Mouse (Mus musculus): ENCODE data around the gene Rxylt1. TPM values are rescaled to one million over a fixed set of nuclear protein-coding genes. Genes with fewer than 3 reads are reported as not detected.

Gene Rxylt1
- polyA plus RNA-seq, 1 experiment from 2014 or later = 35.2 TPM

- Histone ChIP-seq H3K27me3 (ENCODE audit: control insufficient read depth, insufficient read depth, low read length) (no peaks in the 10 kb centered on the region), H3K4me2 (no peak overlapping the region), H3K9me3 (ENCODE audit: control insufficient read depth, low read length) (no peaks in the 10 kb centered on the region), H3K27ac (ENCODE audit: low read depth, low read length) (no peak overlapping the region), H3K4me1 (ENCODE audit: control insufficient read depth, insufficient read depth, low read length) (no peaks in the 10 kb centered on the region), H3K4me3 (ENCODE audit: low read depth, low read length) (no peak overlapping the region), H3K36me3 (ENCODE audit: control insufficient read depth, insufficient read depth, low read length) (no peaks in the 10 kb centered on the region), H3K9ac (ENCODE audit: low read length) (no peak overlapping the region)
- 91% methylated on average over 5 of the region's 5 CpGs for WGBS
- no peak for DNase-seq (ENCODE audit: low spot score, missing footprints)
- ATAC-seq (ENCODE audit: low FRiP score) = no peak
Measured at GRCm38 (mm10) chr10:122102675-122103074, 5.5 kb upstream of the Rxylt1 start.

GRCm38 (mm10) chr10:122096462-122096979 is 650 bp downstream of the Rxylt1 start:
- H3K36me3 ChIP-seq (ENCODE audit: control insufficient read depth, insufficient read depth, low read length) = no peaks in the 10 kb centered on the region
- peak overlapping the region; percentile 83 for H3K4me2 ChIP-seq
- peak; percentile 77 for ATAC-seq (ENCODE audit: low FRiP score)
- H3K9me3 ChIP-seq (ENCODE audit: control insufficient read depth, low read length) = no peaks in the 10 kb centered on the region
- peak overlapping the region; percentile 82 for H3K9ac ChIP-seq (ENCODE audit: low read length)
- H3K4me3 ChIP-seq (ENCODE audit: low read depth, low read length) = peak overlapping the region; percentile 71
- no peaks in the 10 kb centered on the region for H3K27me3 ChIP-seq (ENCODE audit: control insufficient read depth, insufficient read depth, low read length)
- peak overlapping the region; percentile 74 for H3K27ac ChIP-seq (ENCODE audit: low read depth, low read length)
- WGBS = under 1% methylated on average over 42 of the region's 48 CpGs
- no peak for DNase-seq (ENCODE audit: low spot score, missing footprints)
- H3K4me1 ChIP-seq (ENCODE audit: control insufficient read depth, insufficient read depth, low read length) = peaks cover 3% of the 10 kb centered on the region; the same call in 1 of the 2 replicates

GRCm38 (mm10) chr10:122090472-122090871 is 6.7 kb downstream of the Rxylt1 start:
- Histone ChIP-seq H3K27ac (ENCODE audit: low read depth, low read length) (no peak overlapping the region), H3K9ac (ENCODE audit: low read length) (no peak overlapping the region), H3K4me1 (ENCODE audit: control insufficient read depth, insufficient read depth, low read length) (no peaks in the 10 kb centered on the region; the same call in 1 of the 2 replicates), H3K4me2 (no peak overlapping the region), H3K27me3 (ENCODE audit: control insufficient read depth, insufficient read depth, low read length) (no peaks in the 10 kb centered on the region), H3K4me3 (ENCODE audit: low read depth, low read length) (no peak overlapping the region), H3K9me3 (ENCODE audit: control insufficient read depth, low read length) (peaks cover 4% of the 10 kb centered on the region; the same call in 1 of the 2 replicates), H3K36me3 (ENCODE audit: control insufficient read depth, insufficient read depth, low read length) (peaks cover 10% of the 10 kb centered on the region)
- DNase-seq (ENCODE audit: low spot score, missing footprints) (no peak), ATAC-seq (ENCODE audit: low FRiP score) (no peak)
- 93% methylated on average over 1 of the region's 1 CpGs for WGBS

- no peak overlapping the region for H3K27ac ChIP-seq (ENCODE audit: low read depth, low read length)
- no peaks in the 10 kb centered on the region for H3K36me3 ChIP-seq (ENCODE audit: control insufficient read depth, insufficient read depth, low read length)
- WGBS = 88% methylated on average over 1 of the region's 1 CpGs
- DNase-seq (ENCODE audit: low spot score, missing footprints) = no peak
- no peaks in the 10 kb centered on the region for H3K27me3 ChIP-seq (ENCODE audit: control insufficient read depth, insufficient read depth, low read length)
- no peaks in the 10 kb centered on the region for H3K9me3 ChIP-seq (ENCODE audit: control insufficient read depth, low read length)
- H3K4me1 ChIP-seq (ENCODE audit: control insufficient read depth, insufficient read depth, low read length) = no peaks in the 10 kb centered on the region
- no peak overlapping the region for H3K9ac ChIP-seq (ENCODE audit: low read length)
- no peak overlapping the region for H3K4me2 ChIP-seq
- H3K4me3 ChIP-seq (ENCODE audit: low read depth, low read length) = no peak overlapping the region
- ATAC-seq (ENCODE audit: low FRiP score) = no peak
Measured at GRCm38 (mm10) chr10:122081352-122081751, 15.8 kb downstream of the Rxylt1 start.

GRCm38 (mm10) chr10:122069153-122069552 is 28.0 kb downstream of the Rxylt1 start:
- no peak for ATAC-seq (ENCODE audit: low FRiP score)
- Histone ChIP-seq H3K27me3 (ENCODE audit: control insufficient read depth, insufficient read depth, low read length) (no peaks in the 10 kb centered on the region), H3K4me2 (no peak overlapping the region), H3K4me3 (ENCODE audit: low read depth, low read length) (no peak overlapping the region), H3K9ac (ENCODE audit: low read length) (no peak overlapping the region), H3K4me1 (ENCODE audit: control insufficient read depth, insufficient read depth, low read length) (no peaks in the 10 kb centered on the region), H3K36me3 (ENCODE audit: control insufficient read depth, insufficient read depth, low read length) (no peaks in the 10 kb centered on the region), H3K27ac (ENCODE audit: low read depth, low read length) (no peak overlapping the region), H3K9me3 (ENCODE audit: control insufficient read depth, low read length) (no peaks in the 10 kb centered on the region)
- DNase-seq (ENCODE audit: low spot score, missing footprints) = no peak

- H3K4me3 ChIP-seq (ENCODE audit: low read depth, low read length) = no peak overlapping the region
- peak; percentile 54 for DNase-seq (ENCODE audit: low spot score, missing footprints)
- no peaks in the 10 kb centered on the region for H3K4me1 ChIP-seq (ENCODE audit: control insufficient read depth, insufficient read depth, low read length)
- no peak overlapping the region for H3K4me2 ChIP-seq
- H3K9ac ChIP-seq (ENCODE audit: low read length) = no peak overlapping the region
- no peak overlapping the region for H3K27ac ChIP-seq (ENCODE audit: low read depth, low read length)
- WGBS = 82% methylated on average over 6 of the region's 6 CpGs
- no peaks in the 10 kb centered on the region for H3K27me3 ChIP-seq (ENCODE audit: control insufficient read depth, insufficient read depth, low read length)
- no peaks in the 10 kb centered on the region for H3K9me3 ChIP-seq (ENCODE audit: control insufficient read depth, low read length)
- no peak for ATAC-seq (ENCODE audit: low FRiP score)
- no peaks in the 10 kb centered on the region for H3K36me3 ChIP-seq (ENCODE audit: control insufficient read depth, insufficient read depth, low read length)
Measured at GRCm38 (mm10) chr10:122055826-122056225, 41.3 kb downstream of the Rxylt1 start.

- Histone ChIP-seq H3K4me3 (ENCODE audit: low read depth, low read length) (no peak overlapping the region), H3K9me3 (ENCODE audit: control insufficient read depth, low read length) (no peaks in the 10 kb centered on the region), H3K27ac (ENCODE audit: low read depth, low read length) (no peak overlapping the region), H3K4me2 (no peak overlapping the region), H3K9ac (ENCODE audit: low read length) (no peak overlapping the region), H3K4me1 (ENCODE audit: control insufficient read depth, insufficient read depth, low read length) (no peaks in the 10 kb centered on the region), H3K27me3 (ENCODE audit: control insufficient read depth, insufficient read depth, low read length) (no peaks in the 10 kb centered on the region), H3K36me3 (ENCODE audit: control insufficient read depth, insufficient read depth, low read length) (no peaks in the 10 kb centered on the region)
- DNase-seq (ENCODE audit: low spot score, missing footprints) (peak; percentile 94), ATAC-seq (ENCODE audit: low FRiP score) (peak; percentile 83)
- 13% methylated on average over 8 of the region's 8 CpGs for WGBS
Measured at GRCm38 (mm10) chr10:122054535-122054934, 42.6 kb downstream of the Rxylt1 start.

- ATAC-seq (ENCODE audit: low FRiP score) = no peak
- 38% methylated on average over 6 of the region's 6 CpGs for WGBS
Measured at GRCm38 (mm10) chr10:122051831-122052230, 45.3 kb downstream of the Rxylt1 start.

GRCm38 (mm10) chr10:122047727-122048365 is 49.3 kb downstream of the Rxylt1 start:
- H3K4me2 ChIP-seq = peak overlapping the region; percentile 72
- peak; percentile 83 for ATAC-seq (ENCODE audit: low FRiP score)
- H3K27ac ChIP-seq (ENCODE audit: low read depth, low read length) = peak overlapping the region; percentile 85
- H3K4me1 ChIP-seq (ENCODE audit: control insufficient read depth, insufficient read depth, low read length) = peaks cover 8% of the 10 kb centered on the region; the same call in 1 of the 2 replicates
- DNase-seq (ENCODE audit: low spot score, missing footprints) = peak; percentile 99
- peak overlapping the region; percentile 94 for H3K9ac ChIP-seq (ENCODE audit: low read length)
- H3K4me3 ChIP-seq (ENCODE audit: low read depth, low read length) = peak overlapping the region; percentile 83
- H3K27me3 ChIP-seq (ENCODE audit: control insufficient read depth, insufficient read depth, low read length) = no peaks in the 10 kb centered on the region
- no peaks in the 10 kb centered on the region for H3K9me3 ChIP-seq (ENCODE audit: control insufficient read depth, low read length)
- WGBS = 9% methylated on average over 42 of the region's 44 CpGs
- no peaks in the 10 kb centered on the region for H3K36me3 ChIP-seq (ENCODE audit: control insufficient read depth, insufficient read depth, low read length)

More at GRCm38 (mm10) chr10:122051831-122052230, 45.3 kb downstream of the Rxylt1 start:
- no peak overlapping the region for H3K9ac ChIP-seq (ENCODE audit: low read length)
- H3K4me1 ChIP-seq (ENCODE audit: control insufficient read depth, insufficient read depth, low read length) = no peaks in the 10 kb centered on the region
- DNase-seq (ENCODE audit: low spot score, missing footprints) = peak; percentile 98
- H3K27ac ChIP-seq (ENCODE audit: low read depth, low read length) = no peak overlapping the region
- H3K4me2 ChIP-seq = no peak overlapping the region
- no peaks in the 10 kb centered on the region for H3K9me3 ChIP-seq (ENCODE audit: control insufficient read depth, low read length)
- H3K27me3 ChIP-seq (ENCODE audit: control insufficient read depth, insufficient read depth, low read length) = no peaks in the 10 kb centered on the region
- no peaks in the 10 kb centered on the region for H3K36me3 ChIP-seq (ENCODE audit: control insufficient read depth, insufficient read depth, low read length)
- H3K4me3 ChIP-seq (ENCODE audit: low read depth, low read length) = no peak overlapping the region

Measured in midbrain, embryonic 11.5 days (tissue).